15 mouse cellular contexts compared by ENCODE assay signal in genomic region chr8:26959456-26959855, GRCm38 (mm10).
"Had no signal": no experiment of that assay in that cellular context is flagged by ENCODE, and none has a peak within 500 bp of the region (broad histone marks: within the 10 kb centered on the region; RNA-seq: fewer than 3 reads in every experiment).

No protein-coding gene starts in this region.

- H3K4me2 ChIP-seq: limb, embryonic 15.5 days; liver, embryonic 12.5 days; lung, embryonic 14.5 days; midbrain, embryonic 15.5 days had no signal

- H3K9me3 ChIP-seq: limb, embryonic 15.5 days; liver, embryonic 12.5 days; midbrain, embryonic 15.5 days had no signal

- H3K9ac ChIP-seq: limb, embryonic 15.5 days; liver, embryonic 12.5 days; lung, embryonic 14.5 days; midbrain, embryonic 15.5 days had no signal

- DNase-seq: kidney, adult 18-20 months; kidney, postnatal 10 days; kidney, postnatal 4 days; lung, embryonic 14.5 days; lung, postnatal 10 days; right cerebral cortex, postnatal 4 days; spleen, adult 18-20 months; thymus, adult 18-20 months; thymus, postnatal 14 days had no signal

- H3K4me1 ChIP-seq: megakaryocyte, embryonic 14.5 days had no signal

- H3K36me3 ChIP-seq: limb, embryonic 15.5 days; liver, embryonic 12.5 days; midbrain, embryonic 15.5 days had no signal

- H3K4me3 ChIP-seq: layer of hippocampus, adult 2 months; limb, embryonic 15.5 days; liver, embryonic 12.5 days; megakaryocyte, embryonic 14.5 days; midbrain, embryonic 15.5 days had no signal

- H3K27ac ChIP-seq: layer of hippocampus, adult 2 months; limb, embryonic 15.5 days; liver, embryonic 12.5 days; macrophage; midbrain, embryonic 15.5 days had no signal

- ATAC-seq: liver, embryonic 12.5 days; midbrain, embryonic 15.5 days had no signal
